Mouse (Mus musculus) NIH3T3 (cell line): ENCODE results near the gene Ofcc1.

Source experiments
- DNase-seq: peaks from one replicate; pipeline ENCODE4 v3.0.0-alpha.2; 2012; ENCODE audit warnings: low read depth

Ofcc1 gene

GRCm38 (mm10) chr13:40361288-40361687, at the start of gene Ofcc1:
Ofcc1 (minus strand) TSS chr13:40361450.
- DNase-seq, result no peak

- DNase-seq, result no peak
These were observed 28.9 kb upstream of the Ofcc1 start for GRCm38 (mm10) chr13:40390120-40390519.

- no peak for DNase-seq
These were observed 26.2 kb upstream of the Ofcc1 start for GRCm38 (mm10) chr13:40387446-40387845.

GRCm38 (mm10) chr13:40384962-40385361, 23.7 kb upstream of the Ofcc1 start:
- DNase-seq, result no peak

- no peak for DNase-seq
These were observed 15.5 kb upstream of the Ofcc1 start for GRCm38 (mm10) chr13:40376773-40377172.

GRCm38 (mm10) chr13:40366762-40367161, 5.5 kb upstream of the Ofcc1 start:
- DNase-seq, result no peak

GRCm38 (mm10) chr13:40364855-40365254, 3.6 kb upstream of the Ofcc1 start:
- peak; percentile 1 for DNase-seq

- DNase-seq, result no peak
These were observed 558 bp downstream of the Ofcc1 start for GRCm38 (mm10) chr13:40360692-40361091.

GRCm38 (mm10) chr13:40347045-40347444, 14.2 kb downstream of the Ofcc1 start:
- no peak for DNase-seq

GRCm38 (mm10) chr13:40323301-40323700, 37.9 kb downstream of the Ofcc1 start:
- DNase-seq, result no peak

- no peak for DNase-seq
These were observed 40.3 kb downstream of the Ofcc1 start for GRCm38 (mm10) chr13:40320814-40321525.

- no peak for DNase-seq
These were observed 43.5 kb downstream of the Ofcc1 start for GRCm38 (mm10) chr13:40317731-40318130.

GRCm38 (mm10) chr13:40315158-40315792, 46.0 kb downstream of the Ofcc1 start:
- no peak for DNase-seq

GRCm38 (mm10) chr13:40292891-40293290, 68.4 kb downstream of the Ofcc1 start:
- no peak for DNase-seq

GRCm38 (mm10) chr13:40290846-40291245, 70.4 kb downstream of the Ofcc1 start:
- DNase-seq, result no peak

- DNase-seq, result no peak
These were observed 72.6 kb downstream of the Ofcc1 start for GRCm38 (mm10) chr13:40288650-40289049.

GRCm38 (mm10) chr13:40287266-40288002, 73.8 kb downstream of the Ofcc1 start:
- no peak for DNase-seq

- DNase-seq, result no peak
These were observed 75.9 kb downstream of the Ofcc1 start for GRCm38 (mm10) chr13:40285234-40285791.

- DNase-seq, result no peak
These were observed 80.6 kb downstream of the Ofcc1 start for GRCm38 (mm10) chr13:40280616-40281015.

- no peak for DNase-seq
These were observed 93.7 kb downstream of the Ofcc1 start for GRCm38 (mm10) chr13:40267546-40267945.

- no peak for DNase-seq
These were observed 98.0 kb downstream of the Ofcc1 start for GRCm38 (mm10) chr13:40263087-40263807.

- no peak for DNase-seq
These were observed 102.5 kb downstream of the Ofcc1 start for GRCm38 (mm10) chr13:40258757-40259156.
